Mouse (Mus musculus) c-Kit-positive CD71-positive TER-119-negative erythroid progenitor cells, embryonic 14.5 days (primary cell): Measurements from ENCODE around the gene Rnls.
"Not testable (repeated sequence)": the region's sequence is repeated elsewhere in the genome, so short reads cannot be mapped to it uniquely, and the experiment has no call there.

ENCODE experiments used
- DNase-seq: peaks from one replicate; pipeline ENCODE4 v3.0.0-alpha.2; 2013; ENCODE audit warnings: low read depth

Rnls gene

GRCm38 (mm10) chr19:33391651-33392382 lies at the start of gene Rnls:
Rnls (minus strand) TSS chr19:33392295.
- peak; percentile 51 for DNase-seq

- DNase-seq, result no peak
These were observed 37.4 kb upstream of the Rnls start for GRCm38 (mm10) chr19:33429457-33429856.

GRCm38 (mm10) chr19:33419368-33419767 lies 27.3 kb upstream of the Rnls start:
- not testable (repeated sequence) for DNase-seq

- no peak for DNase-seq
These were observed 11.3 kb downstream of the Rnls start for GRCm38 (mm10) chr19:33380825-33381224.

- peak; percentile 15 for DNase-seq
These were observed 11.7 kb downstream of the Rnls start for GRCm38 (mm10) chr19:33380386-33380785.

GRCm38 (mm10) chr19:33368808-33369207 lies 23.3 kb downstream of the Rnls start:
- no peak for DNase-seq

GRCm38 (mm10) chr19:33366661-33367060 lies 25.4 kb downstream of the Rnls start:
- peak; percentile 33 for DNase-seq

- no peak for DNase-seq
These were observed 35.1 kb downstream of the Rnls start for GRCm38 (mm10) chr19:33357019-33357418.

- no peak for DNase-seq
These were observed 52.0 kb downstream of the Rnls start for GRCm38 (mm10) chr19:33340119-33340518.

GRCm38 (mm10) chr19:33326706-33327641 lies 65.1 kb downstream of the Rnls start:
- DNase-seq, result no peak

GRCm38 (mm10) chr19:33318785-33319184 lies 73.3 kb downstream of the Rnls start:
- no peak for DNase-seq

GRCm38 (mm10) chr19:33317130-33317529 lies 75.0 kb downstream of the Rnls start:
- no peak for DNase-seq

GRCm38 (mm10) chr19:33299726-33300292 lies 92.3 kb downstream of the Rnls start:
- no peak for DNase-seq

GRCm38 (mm10) chr19:33296338-33296737 lies 95.8 kb downstream of the Rnls start:
- no peak for DNase-seq

- DNase-seq, result no peak
These were observed 109.1 kb downstream of the Rnls start for GRCm38 (mm10) chr19:33282985-33283384.

GRCm38 (mm10) chr19:33276421-33276820 lies 115.7 kb downstream of the Rnls start:
- DNase-seq, result no peak

- no peak for DNase-seq
These were observed 118.4 kb downstream of the Rnls start for GRCm38 (mm10) chr19:33273676-33274075.

- DNase-seq, result no peak
These were observed 120.5 kb downstream of the Rnls start for GRCm38 (mm10) chr19:33271571-33271970.

- no peak for DNase-seq
These were observed 121.9 kb downstream of the Rnls start for GRCm38 (mm10) chr19:33270231-33270630.

- DNase-seq, result no peak
These were observed 124.1 kb downstream of the Rnls start for GRCm38 (mm10) chr19:33268044-33268443.

- no peak for DNase-seq
These were observed 126.8 kb downstream of the Rnls start for GRCm38 (mm10) chr19:33265245-33265644.

GRCm38 (mm10) chr19:33264224-33264993 lies 127.7 kb downstream of the Rnls start:
- no peak for DNase-seq
